Mouse (Mus musculus): Measurements from ENCODE around the gene Hspb7. TPM values are rescaled to one million over a fixed set of nuclear protein-coding genes. Genes with fewer than 3 reads are reported as not detected.

Gene Hspb7
- polyA plus RNA-seq, 1 experiment from 2014 or later: 0.80 TPM

- 79% methylated on average over 12 of the region's 12 CpGs for WGBS
- no peaks in the 10 kb centered on the region for H3K36me3 ChIP-seq (ENCODE audit: insufficient read depth, low read length)
- no peak overlapping the region for H3K9ac ChIP-seq (replicated peaks; ENCODE audit: low read length)
- H3K4me3 ChIP-seq (ENCODE audit: low read length): no peak overlapping the region
- no peaks in the 10 kb centered on the region for H3K9me3 ChIP-seq (ENCODE audit: low read length)
- no peak overlapping the region for H3K4me2 ChIP-seq (replicated peaks; ENCODE audit: low read depth, low read length)
- H3K27ac ChIP-seq (ENCODE audit: low read length): no peak overlapping the region
- H3K4me1 ChIP-seq (ENCODE audit: insufficient read depth, low read length): peaks cover 7% of the 10 kb centered on the region
- no peaks in the 10 kb centered on the region for H3K27me3 ChIP-seq (ENCODE audit: insufficient read depth, low read length)
- ATAC-seq (ENCODE audit: low FRiP score, low TSS enrichment): no peak
Measured at GRCm38 (mm10) chr4:141391293-141391692, 29.3 kb upstream of the Hspb7 start.

GRCm38 (mm10) chr4:141394751-141395150 lies 25.8 kb upstream of the Hspb7 start:
- Histone ChIP-seq H3K36me3 (ENCODE audit: insufficient read depth, low read length) (no peaks in the 10 kb centered on the region), H3K4me2 (replicated peaks; ENCODE audit: low read depth, low read length) (peak overlapping the region; percentile 36), H3K9ac (replicated peaks; ENCODE audit: low read length) (no peak overlapping the region), H3K4me1 (ENCODE audit: insufficient read depth, low read length) (peaks cover 12% of the 10 kb centered on the region), H3K9me3 (ENCODE audit: low read length) (no peaks in the 10 kb centered on the region), H3K27ac (ENCODE audit: low read length) (no peak overlapping the region), H3K4me3 (ENCODE audit: low read length) (0 out of 2 replicates have a peak overlapping the region, but pooled peaks have one; percentile 15), H3K27me3 (ENCODE audit: insufficient read depth, low read length) (no peaks in the 10 kb centered on the region)
- 0 out of 2 replicates have a peak, but pooled peaks have one; percentile 26 for ATAC-seq (ENCODE audit: low FRiP score, low TSS enrichment)
- WGBS: 17% methylated on average over 16 of the region's 16 CpGs

- H3K4me1 ChIP-seq (ENCODE audit: insufficient read depth, low read length): peaks cover 12% of the 10 kb centered on the region
- H3K9me3 ChIP-seq (ENCODE audit: low read length): no peaks in the 10 kb centered on the region
- H3K4me2 ChIP-seq (replicated peaks; ENCODE audit: low read depth, low read length): 0 out of 2 replicates have a peak overlapping the region, but pooled peaks have one; percentile 19
- peak overlapping the region; percentile 31; the same call in 1 of the 2 replicates for H3K9ac ChIP-seq (replicated peaks; ENCODE audit: low read length)
- 68% methylated on average over 12 of the region's 12 CpGs for WGBS
- no peaks in the 10 kb centered on the region for H3K36me3 ChIP-seq (ENCODE audit: insufficient read depth, low read length)
- no peak overlapping the region for H3K27ac ChIP-seq (ENCODE audit: low read length)
- ATAC-seq (ENCODE audit: low FRiP score, low TSS enrichment): no peak
- H3K4me3 ChIP-seq (ENCODE audit: low read length): no peak overlapping the region
- H3K27me3 ChIP-seq (ENCODE audit: insufficient read depth, low read length): no peaks in the 10 kb centered on the region
Measured at GRCm38 (mm10) chr4:141397861-141398260, 22.7 kb upstream of the Hspb7 start.

GRCm38 (mm10) chr4:141398545-141398944 lies 22.0 kb upstream of the Hspb7 start, which contains the start of gene Clcnka:
Gene Clcnka (minus strand): TSS chr4:141398724.
- peak; percentile 71 for ATAC-seq (ENCODE audit: low FRiP score, low TSS enrichment)
- Histone ChIP-seq H3K9me3 (ENCODE audit: low read length) (no peaks in the 10 kb centered on the region), H3K4me3 (ENCODE audit: low read length) (no peak within 1 kb of the TSS), H3K4me2 (replicated peaks; ENCODE audit: low read depth, low read length) (peak within 1 kb of the TSS; percentile 19; the same call in 1 of the 2 replicates), H3K4me1 (ENCODE audit: insufficient read depth, low read length) (peaks cover 12% of the 10 kb centered on the region), H3K36me3 (ENCODE audit: insufficient read depth, low read length) (no peaks in the 10 kb centered on the region), H3K27ac (ENCODE audit: low read length) (no peak within 1 kb of the TSS), H3K27me3 (ENCODE audit: insufficient read depth, low read length) (no peaks in the 10 kb centered on the region), H3K9ac (replicated peaks; ENCODE audit: low read length) (peak within 1 kb of the TSS; percentile 31; the same call in 1 of the 2 replicates)
- 43% methylated on average over 12 of the region's 12 CpGs for WGBS

- H3K4me1 ChIP-seq (ENCODE audit: insufficient read depth, low read length): peaks cover 5% of the 10 kb centered on the region; the same call in 1 of the 2 replicates
- H3K4me3 ChIP-seq (ENCODE audit: low read length): no peak overlapping the region
- no peaks in the 10 kb centered on the region for H3K27me3 ChIP-seq (ENCODE audit: insufficient read depth, low read length)
- 80% methylated on average over 15 of the region's 15 CpGs for WGBS
- no peak overlapping the region for H3K9ac ChIP-seq (replicated peaks; ENCODE audit: low read length)
- no peak for ATAC-seq (ENCODE audit: low FRiP score, low TSS enrichment)
- no peaks in the 10 kb centered on the region for H3K9me3 ChIP-seq (ENCODE audit: low read length)
- no peak overlapping the region for H3K4me2 ChIP-seq (replicated peaks; ENCODE audit: low read depth, low read length)
- no peaks in the 10 kb centered on the region for H3K36me3 ChIP-seq (ENCODE audit: insufficient read depth, low read length)
- H3K27ac ChIP-seq (ENCODE audit: low read length): no peak overlapping the region
Measured at GRCm38 (mm10) chr4:141400171-141400570, 20.4 kb upstream of the Hspb7 start.

GRCm38 (mm10) chr4:141404518-141405313 lies 15.9 kb upstream of the Hspb7 start:
- H3K9ac ChIP-seq (replicated peaks; ENCODE audit: low read length): peak overlapping the region; percentile 54; the same call in 1 of the 2 replicates
- WGBS: 14% methylated on average over 15 of the region's 15 CpGs

GRCm38 (mm10) chr4:141405314-141405622 lies 15.3 kb upstream of the Hspb7 start:
- Histone ChIP-seq H3K27me3 (ENCODE audit: insufficient read depth, low read length) (no peaks in the 10 kb centered on the region), H3K4me3 (ENCODE audit: low read length) (no peak overlapping the region), H3K9ac (replicated peaks; ENCODE audit: low read length) (no peak overlapping the region), H3K4me1 (ENCODE audit: insufficient read depth, low read length) (no peaks in the 10 kb centered on the region), H3K9me3 (ENCODE audit: low read length) (no peaks in the 10 kb centered on the region), H3K27ac (ENCODE audit: low read length) (no peak overlapping the region), H3K4me2 (replicated peaks; ENCODE audit: low read depth, low read length) (no peak overlapping the region), H3K36me3 (ENCODE audit: insufficient read depth, low read length) (no peaks in the 10 kb centered on the region)
- ATAC-seq (ENCODE audit: low FRiP score, low TSS enrichment): no peak
- 86% methylated on average over 3 of the region's 3 CpGs for WGBS

More at GRCm38 (mm10) chr4:141404518-141405313, 15.9 kb upstream of the Hspb7 start:
- H3K36me3 ChIP-seq (ENCODE audit: insufficient read depth, low read length): no peaks in the 10 kb centered on the region
- no peaks in the 10 kb centered on the region for H3K4me1 ChIP-seq (ENCODE audit: insufficient read depth, low read length)
- peak overlapping the region; percentile 38 for H3K4me2 ChIP-seq (replicated peaks; ENCODE audit: low read depth, low read length)
- no peaks in the 10 kb centered on the region for H3K9me3 ChIP-seq (ENCODE audit: low read length)
- no peak overlapping the region for H3K27ac ChIP-seq (ENCODE audit: low read length)
- no peak overlapping the region; the same call in 1 of the 2 replicates for H3K4me3 ChIP-seq (ENCODE audit: low read length)
- peak; percentile 78 for ATAC-seq (ENCODE audit: low FRiP score, low TSS enrichment)
- no peaks in the 10 kb centered on the region for H3K27me3 ChIP-seq (ENCODE audit: insufficient read depth, low read length)

- H3K4me2 ChIP-seq (replicated peaks; ENCODE audit: low read depth, low read length): no peak overlapping the region
- no peaks in the 10 kb centered on the region for H3K9me3 ChIP-seq (ENCODE audit: low read length)
- no peaks in the 10 kb centered on the region for H3K4me1 ChIP-seq (ENCODE audit: insufficient read depth, low read length)
- 38% methylated on average over 13 of the region's 14 CpGs for WGBS
- ATAC-seq (ENCODE audit: low FRiP score, low TSS enrichment): no peak; the same call in 1 of the 2 replicates
- H3K4me3 ChIP-seq (ENCODE audit: low read length): no peak overlapping the region
- H3K9ac ChIP-seq (replicated peaks; ENCODE audit: low read length): no peak overlapping the region
- H3K36me3 ChIP-seq (ENCODE audit: insufficient read depth, low read length): no peaks in the 10 kb centered on the region
- no peak overlapping the region for H3K27ac ChIP-seq (ENCODE audit: low read length)
- H3K27me3 ChIP-seq (ENCODE audit: insufficient read depth, low read length): no peaks in the 10 kb centered on the region
Measured at GRCm38 (mm10) chr4:141406516-141407299, 13.9 kb upstream of the Hspb7 start.

- H3K27ac ChIP-seq (ENCODE audit: low read length): no peak overlapping the region
- H3K9me3 ChIP-seq (ENCODE audit: low read length): no peaks in the 10 kb centered on the region
- H3K4me1 ChIP-seq (ENCODE audit: insufficient read depth, low read length): no peaks in the 10 kb centered on the region
- H3K36me3 ChIP-seq (ENCODE audit: insufficient read depth, low read length): no peaks in the 10 kb centered on the region
- no peak overlapping the region for H3K4me3 ChIP-seq (ENCODE audit: low read length)
- ATAC-seq (ENCODE audit: low FRiP score, low TSS enrichment): no peak
- no peaks in the 10 kb centered on the region for H3K27me3 ChIP-seq (ENCODE audit: insufficient read depth, low read length)
- no peak overlapping the region for H3K9ac ChIP-seq (replicated peaks; ENCODE audit: low read length)
- no peak overlapping the region for H3K4me2 ChIP-seq (replicated peaks; ENCODE audit: low read depth, low read length)
- WGBS: 84% methylated on average over 3 of the region's 3 CpGs
Measured at GRCm38 (mm10) chr4:141408577-141408976, 12.0 kb upstream of the Hspb7 start.

All from kidney, embryonic 16.5 days (tissue).